Mouse (Mus musculus) heart, postnatal 0 days (tissue): ENCODE data around the gene Irx1.

Experiments used
- CTCF ChIP-seq: IDR thresholded peaks from 2 replicates; pipeline ENCODE4 v1.5.1; 2016; ENCODE audit warnings: antibody characterized with exemption, control low read depth, low read depth
- EP300 ChIP-seq: IDR thresholded peaks from 2 replicates; pipeline ENCODE4 v1.6.1; 2016; ENCODE audit warnings: antibody characterized with exemption, low read depth

GRCm38 (mm10) chr13:71962661-71963355 is 715 bp downstream of the Irx1 start:
- TF ChIP-seq CTCF = no peak
- TF ChIP-seq EP300 = no peak
